Comparison of ENCODE assay signal across 10 mouse cellular contexts in genomic region chr11:35922205-35922873, GRCm38 (mm10). TPM values are rescaled to one million over a fixed set of nuclear protein-coding genes. Genes with fewer than 3 reads are reported as not detected.
DNase-seq lines count a peak whose midpoint lies in the region; ATAC-seq and TF ChIP-seq lines count a peak whose summit lies in the region.
"Had no signal": no experiment of that assay in that cellular context is flagged by ENCODE, and none has a peak within 500 bp of the region (broad histone marks: within the 10 kb centered on the region; RNA-seq: fewer than 3 reads in every experiment).

No protein-coding gene starts in this region.

- no peaks in the 10 kb centered on the region for H3K27me3 ChIP-seq in forebrain, embryonic 15.5 days
- no peaks in the 10 kb centered on the region for H3K27me3 ChIP-seq in forebrain, embryonic 14.5 days (replicated peaks; ENCODE audit: control insufficient read depth, insufficient read depth, low read length)
- H3K27me3 ChIP-seq in CH12.LX (replicated peaks), result no peaks in the 10 kb centered on the region
- no peaks in the 10 kb centered on the region; the same call in 1 of the 2 replicates for H3K27me3 ChIP-seq in limb, embryonic 10.5 days (ENCODE audit: low read depth, poor library complexity, severe bottlenecking)

- 30% methylated on average over 12 of the region's 12 CpGs for WGBS in forebrain, embryonic 15.5 days
- 30% methylated on average over 12 of the region's 12 CpGs for WGBS in forebrain, embryonic 14.5 days
- WGBS in lung, adult 2 months, result 21% methylated on average over 12 of the region's 12 CpGs
- WGBS in limb, embryonic 10.5 days, result 45% methylated on average over 12 of the region's 12 CpGs

- no peaks in the 10 kb centered on the region for H3K9me3 ChIP-seq in forebrain, embryonic 15.5 days
- H3K9me3 ChIP-seq in forebrain, embryonic 14.5 days (replicated peaks; ENCODE audit: control insufficient read depth, low read length), result peaks cover 2% of the 10 kb centered on the region; the same call in 1 of the 2 replicates
- H3K9me3 ChIP-seq in CH12.LX (replicated peaks; ENCODE audit: low read length), result peaks cover 4% of the 10 kb centered on the region
- H3K9me3 ChIP-seq in limb, embryonic 10.5 days (replicated peaks), result no peaks in the 10 kb centered on the region

- dilution Hi-C loops in CH12.LX (cut with MboI; ENCODE audit: extremely low pct_ligation_motif_present, extremely low pct_unique_long_range_greater_than_20kb, low sequenced_read_pairs), result no loop called here

- TF ChIP-seq CTCF in CH12.LX (conservative IDR thresholded peaks at IDR 0.05 in 1 of 2, IDR thresholded peaks at IDR 0.05 in 1 of 2; ENCODE audit: low read depth in 2 of 2, low read length in 2 of 2), result peak in 1 of 2 experiments; percentile 31; a peak in 2 of 4 replicates
- TF ChIP-seq CTCF in lung, adult 2 months (IDR thresholded peaks at IDR 0.05; ENCODE audit: insufficient read depth, low read length), result peak; percentile 16; the same call in 1 of the 2 replicates

- peak; percentile 45; the same call in 1 of the 2 replicates for ATAC-seq in forebrain, embryonic 15.5 days (replicated peaks)
- ATAC-seq in forebrain, embryonic 14.5 days, result no peak

- H3K4me2 ChIP-seq in forebrain, embryonic 15.5 days (replicated peaks), result no peak overlapping the region
- H3K4me2 ChIP-seq in forebrain, embryonic 14.5 days (ENCODE audit: low read length), result no peak overlapping the region
- H3K4me2 ChIP-seq in CH12.LX (ENCODE audit: insufficient read depth, low read depth, poor library complexity, severe bottlenecking), result no peak overlapping the region

- no peak overlapping the region for H3K9ac ChIP-seq in forebrain, embryonic 15.5 days (replicated peaks)
- no peak overlapping the region for H3K9ac ChIP-seq in forebrain, embryonic 14.5 days (ENCODE audit: low read length)
- no peak overlapping the region for H3K9ac ChIP-seq in CH12.LX (ENCODE audit: insufficient read depth, low read depth)

- no peaks in the 10 kb centered on the region for H3K79me2 ChIP-seq in CH12.LX (replicated peaks; ENCODE audit: control insufficient read depth, extremely low read depth, insufficient read depth, poor library complexity, severe bottlenecking)

- no peak for TF ChIP-seq EP300 in CH12.LX (IDR thresholded peaks at IDR 0.05; ENCODE audit: low read length)

- no peak overlapping the region for H3K27ac ChIP-seq in forebrain, embryonic 15.5 days (replicated peaks)
- H3K27ac ChIP-seq in forebrain, embryonic 14.5 days (ENCODE audit: low read depth, low read length), result no peak overlapping the region
- no peak overlapping the region for H3K27ac ChIP-seq in CH12.LX (ENCODE audit: insufficient read depth, low read depth)
- no peak overlapping the region for H3K27ac ChIP-seq in limb, embryonic 10.5 days

- DNase-seq in forebrain, embryonic 14.5 days (ENCODE audit: low spot score), result no peak
- DNase-seq in CH12.LX (ENCODE audit: extremely low read depth), result no peak
- DNase-seq in embryo, embryonic 10.5 days (ENCODE audit: low spot score), result peak; percentile 33
- DNase-seq in lung, adult 2 months, result no peak
- no peak for DNase-seq in limb, embryonic 10.5 days (ENCODE audit: low spot score)
- no peak for DNase-seq in ovary, postnatal 10 days (ENCODE audit: low spot score)
- no peak for DNase-seq in right cerebral cortex, adult 18-20 months
- DNase-seq: cerebellum, adult 11 months had no signal

- H3K4me1 ChIP-seq in forebrain, embryonic 15.5 days, result peaks cover 45% of the 10 kb centered on the region
- peaks cover 27% of the 10 kb centered on the region for H3K4me1 ChIP-seq in forebrain, embryonic 14.5 days (ENCODE audit: control insufficient read depth, insufficient read depth, low read length)
- H3K4me1 ChIP-seq in CH12.LX (ENCODE audit: control insufficient read depth in 1 of 2, insufficient read depth in 2 of 2), result peaks cover 0 to 7% of the 10 kb centered on the region in 2 experiments; a peak in 2 of 4 replicates
- H3K4me1 ChIP-seq in lung, adult 2 months (ENCODE audit: control insufficient read depth, insufficient read depth, low read length), result peaks cover 19% of the 10 kb centered on the region
- H3K4me1 ChIP-seq in limb, embryonic 10.5 days, result peaks cover 3% of the 10 kb centered on the region

- TF ChIP-seq POLR2A in CH12.LX (IDR thresholded peaks at IDR 0.05; ENCODE audit: low read depth, low read length), result no peak
- TF ChIP-seq POLR2A in lung, adult 2 months (IDR thresholded peaks at IDR 0.05; ENCODE audit: borderline replicate concordance, extremely low read depth, low read depth, low read length), result no peak

- H3K4me3 ChIP-seq in forebrain, embryonic 15.5 days, result no peak overlapping the region
- H3K4me3 ChIP-seq in forebrain, embryonic 14.5 days (ENCODE audit: low read depth, low read length), result no peak overlapping the region
- no peak overlapping the region for H3K4me3 ChIP-seq in CH12.LX (replicated peaks in 1 of 3; ENCODE audit: low read depth in 2 of 3, low read length in 2 of 3, poor library complexity in 1 of 3)
- no peak overlapping the region for H3K4me3 ChIP-seq in lung, adult 2 months (replicated peaks; ENCODE audit: extremely low read depth, low read depth, low read length)
- no peak overlapping the region for H3K4me3 ChIP-seq in limb, embryonic 10.5 days

- TF ChIP-seq RAD21 in CH12.LX (IDR thresholded peaks at IDR 0.05; ENCODE audit: low read depth, low read length), result peak; percentile 28

- H3K36me3 ChIP-seq in forebrain, embryonic 15.5 days, result no peaks in the 10 kb centered on the region
- no peaks in the 10 kb centered on the region for H3K36me3 ChIP-seq in forebrain, embryonic 14.5 days (ENCODE audit: control insufficient read depth, insufficient read depth, low read length)
- no peaks in the 10 kb centered on the region for H3K36me3 ChIP-seq in CH12.LX (replicated peaks in 1 of 2; ENCODE audit: control insufficient read depth in 1 of 2, insufficient read depth in 1 of 2, low read length in 1 of 2)
- H3K36me3 ChIP-seq in limb, embryonic 10.5 days, result no peaks in the 10 kb centered on the region

- in situ Hi-C loops in CH12.LX (cut with MboI; ENCODE audit: low pct_ligation_motif_present, low pct_unique_long_range_greater_than_20kb, low sequenced_read_pairs), result no loop called here

TF ChIP-seq in CH12.LX, 34 proteins besides CTCF, POLR2A, EP300 and RAD21:
- no peak for TF ChIP-seq ETS1 (conservative IDR thresholded peaks at IDR 0.05; ENCODE audit: low read depth, low read length)
- no peak for TF ChIP-seq ELF1 (IDR thresholded peaks at IDR 0.05; ENCODE audit: low read depth, low read length)
- no peak for TF ChIP-seq TBP (conservative IDR thresholded peaks at IDR 0.05; ENCODE audit: low read depth, low read length)
- no peak for TF ChIP-seq PAX5 (IDR thresholded peaks at IDR 0.05; ENCODE audit: low read length)
- TF ChIP-seq IRF4 (IDR thresholded peaks at IDR 0.05; ENCODE audit: low read depth, low read length), result no peak
- TF ChIP-seq JUN (IDR thresholded peaks at IDR 0.05; ENCODE audit: insufficient read depth, low read depth, low read length), result no peak
- TF ChIP-seq ZMIZ1 (IDR thresholded peaks at IDR 0.05; ENCODE audit: low read depth, low read length), result no peak
- no peak; the same call in 1 of the 2 replicates for TF ChIP-seq SMC3 (IDR thresholded peaks at IDR 0.05; ENCODE audit: low read depth, low read length)
- no peak for TF ChIP-seq NRF1 (IDR thresholded peaks at IDR 0.05; ENCODE audit: low read depth, low read length)
- TF ChIP-seq JUND (conservative IDR thresholded peaks at IDR 0.05; ENCODE audit: low read depth, low read length), result no peak
- TF ChIP-seq KAT2A (IDR thresholded peaks at IDR 0.05; ENCODE audit: insufficient replicate concordance, low read length), result no peak
- no peak for TF ChIP-seq UBTF (IDR thresholded peaks at IDR 0.05; ENCODE audit: low read depth, low read length)
- TF ChIP-seq CHD1 (IDR thresholded peaks at IDR 0.05; ENCODE audit: low read depth, low read length), result no peak
- TF ChIP-seq HCFC1 (IDR thresholded peaks at IDR 0.05; ENCODE audit: low read depth, low read length), result no peak
- TF ChIP-seq ZKSCAN1 (IDR thresholded peaks at IDR 0.05; ENCODE audit: borderline replicate concordance, low read depth, low read length), result no peak

RNA-seq across cellular contexts. Expression of gene Wwc1, which starts 58.0 kb away (rescaled TPM):
- 15.6 and 22.2 TPM in 2 replicates for polyA plus RNA-seq in forebrain, embryonic 15.5 days (2015; fragmentation: Nextera tagmentation; extraction: Ambion mirVana)
- 10.4 and 11.1 TPM in 2 replicates for polyA plus RNA-seq in forebrain, embryonic 14.5 days (2014; fragmentation: Nextera tagmentation; extraction: Ambion mirVana)
- total RNA-seq in CH12.LX (2012; rRNA removed) (0.89 and 1.5 TPM in 2 replicates), CH12.LX (2014; rRNA removed) (2.0 and 2.4 TPM in 2 replicates)
- polyA plus RNA-seq in CH12.LX (2012; ENCODE audit: insufficient read length, low read depth), result 8.7 and 13.8 TPM in 2 replicates
- 97.0 and 99.9 TPM in 2 replicates for polyA plus RNA-seq in lung, adult 2 months (2012; rRNA removed)
- polyA plus RNA-seq in limb, embryonic 10.5 days (2016; fragmentation: Nextera tagmentation; extraction: Ambion mirVana), result 1.9 and 2.2 TPM in 2 replicates
- total RNA-seq: megakaryocyte-erythroid progenitor cell, adult 5-6 weeks had no signal
